Mouse (Mus musculus): Measurements from ENCODE around the gene Resf1. TPM values are rescaled to one million over a fixed set of nuclear protein-coding genes. Genes with fewer than 3 reads are reported as not detected.
A peak's percentile ranks its signal among the peaks of the same experiment; 100 is the strongest.
"Not testable (repeated sequence)": the region's sequence is repeated elsewhere in the genome, so short reads cannot be mapped to it uniquely, and the experiment has no call there.

Resf1 gene
- polyA plus RNA-seq, 1 experiment: 42.8 TPM

- Histone ChIP-seq H3K4me1 (ENCODE audit: control insufficient read depth, insufficient read depth, low read length) (no peaks in the 10 kb centered on the region), H3K27ac (ENCODE audit: insufficient read depth, low read length) (no peak overlapping the region), H3K4me3 (ENCODE audit: insufficient read depth, low read length) (no peak overlapping the region)
- TF ChIP-seq POLR2A (IDR thresholded peaks at IDR 0.05; ENCODE audit: low read depth, low read length) (no peak), CTCF (IDR thresholded peaks at IDR 0.05; ENCODE audit: borderline replicate concordance, insufficient read depth, low read length) (no peak)
These were observed 28.8 kb downstream of the Resf1 start for GRCm38 (mm10) chr6:149337990-149338389.

- Histone ChIP-seq H3K4me3 (ENCODE audit: insufficient read depth, low read length) (no peak overlapping the region), H3K4me1 (ENCODE audit: control insufficient read depth, insufficient read depth, low read length) (no peaks in the 10 kb centered on the region), H3K27ac (ENCODE audit: insufficient read depth, low read length) (no peak overlapping the region)
- no peak for TF ChIP-seq POLR2A (IDR thresholded peaks at IDR 0.05; ENCODE audit: low read depth, low read length)
- no peak for TF ChIP-seq CTCF (IDR thresholded peaks at IDR 0.05; ENCODE audit: borderline replicate concordance, insufficient read depth, low read length)
These were observed 29.4 kb downstream of the Resf1 start for GRCm38 (mm10) chr6:149338622-149339021.

- Histone ChIP-seq H3K4me3 (ENCODE audit: insufficient read depth, low read length) (no peak overlapping the region), H3K4me1 (ENCODE audit: control insufficient read depth, insufficient read depth, low read length) (no peaks in the 10 kb centered on the region), H3K27ac (ENCODE audit: insufficient read depth, low read length) (no peak overlapping the region)
- no peak for TF ChIP-seq CTCF (IDR thresholded peaks at IDR 0.05; ENCODE audit: borderline replicate concordance, insufficient read depth, low read length)
- TF ChIP-seq POLR2A (IDR thresholded peaks at IDR 0.05; ENCODE audit: low read depth, low read length): no peak
These were observed 34.6 kb downstream of the Resf1 start for GRCm38 (mm10) chr6:149343802-149344201.

GRCm38 (mm10) chr6:149344372-149344771, 35.2 kb downstream of the Resf1 start:
- H3K4me3 ChIP-seq (ENCODE audit: insufficient read depth, low read length): no peak overlapping the region
- H3K27ac ChIP-seq (ENCODE audit: insufficient read depth, low read length): no peak overlapping the region
- no peak for TF ChIP-seq CTCF (IDR thresholded peaks at IDR 0.05; ENCODE audit: borderline replicate concordance, insufficient read depth, low read length)
- no peak for TF ChIP-seq POLR2A (IDR thresholded peaks at IDR 0.05; ENCODE audit: low read depth, low read length)
- no peaks in the 10 kb centered on the region for H3K4me1 ChIP-seq (ENCODE audit: control insufficient read depth, insufficient read depth, low read length)

- not testable (repeated sequence) for H3K27ac ChIP-seq (ENCODE audit: insufficient read depth, low read length); H3K4me1 ChIP-seq (ENCODE audit: control insufficient read depth, insufficient read depth, low read length); H3K4me3 ChIP-seq (ENCODE audit: insufficient read depth, low read length)
These were observed 39.0 kb downstream of the Resf1 start for GRCm38 (mm10) chr6:149348211-149348610.

GRCm38 (mm10) chr6:149354826-149355495, 45.7 kb downstream of the Resf1 start:
- Histone ChIP-seq H3K27ac (ENCODE audit: insufficient read depth, low read length) (peak overlapping the region; percentile 34; the same call in 1 of the 2 replicates), H3K4me3 (ENCODE audit: insufficient read depth, low read length) (no peak overlapping the region), H3K4me1 (ENCODE audit: control insufficient read depth, insufficient read depth, low read length) (no peaks in the 10 kb centered on the region)
- TF ChIP-seq POLR2A (IDR thresholded peaks at IDR 0.05; ENCODE audit: low read depth, low read length) (no peak), CTCF (IDR thresholded peaks at IDR 0.05; ENCODE audit: borderline replicate concordance, insufficient read depth, low read length) (no peak)

- H3K4me3 ChIP-seq (ENCODE audit: insufficient read depth, low read length); H3K4me1 ChIP-seq (ENCODE audit: control insufficient read depth, insufficient read depth, low read length): not testable (repeated sequence)
- H3K27ac ChIP-seq (ENCODE audit: insufficient read depth, low read length): peak overlapping the region; percentile 36; the same call in 1 of the 2 replicates
These were observed 46.6 kb downstream of the Resf1 start for GRCm38 (mm10) chr6:149355799-149356198.

- no peak overlapping the region for H3K27ac ChIP-seq (ENCODE audit: insufficient read depth, low read length)
- no peaks in the 10 kb centered on the region for H3K4me1 ChIP-seq (ENCODE audit: control insufficient read depth, insufficient read depth, low read length)
- TF ChIP-seq CTCF (IDR thresholded peaks at IDR 0.05; ENCODE audit: borderline replicate concordance, insufficient read depth, low read length) (no peak), POLR2A (IDR thresholded peaks at IDR 0.05; ENCODE audit: low read depth, low read length) (no peak)
- H3K4me3 ChIP-seq (ENCODE audit: insufficient read depth, low read length): no peak overlapping the region
These were observed 47.9 kb downstream of the Resf1 start for GRCm38 (mm10) chr6:149357155-149357554.

- not testable (repeated sequence) for H3K4me1 ChIP-seq (ENCODE audit: control insufficient read depth, insufficient read depth, low read length); H3K4me3 ChIP-seq (ENCODE audit: insufficient read depth, low read length); H3K27ac ChIP-seq (ENCODE audit: insufficient read depth, low read length)
These were observed 53.3 kb downstream of the Resf1 start for GRCm38 (mm10) chr6:149362533-149362932.

- H3K4me3 ChIP-seq (ENCODE audit: insufficient read depth, low read length); H3K4me1 ChIP-seq (ENCODE audit: control insufficient read depth, insufficient read depth, low read length); H3K27ac ChIP-seq (ENCODE audit: insufficient read depth, low read length): not testable (repeated sequence)
These were observed 56.8 kb downstream of the Resf1 start for GRCm38 (mm10) chr6:149365975-149366374.

GRCm38 (mm10) chr6:149366403-149366802, 57.2 kb downstream of the Resf1 start:
- Histone ChIP-seq H3K4me1 (ENCODE audit: control insufficient read depth, insufficient read depth, low read length) (no peaks in the 10 kb centered on the region), H3K27ac (ENCODE audit: insufficient read depth, low read length) (no peak overlapping the region), H3K4me3 (ENCODE audit: insufficient read depth, low read length) (no peak overlapping the region)
- no peak for TF ChIP-seq CTCF (IDR thresholded peaks at IDR 0.05; ENCODE audit: borderline replicate concordance, insufficient read depth, low read length)
- TF ChIP-seq POLR2A (IDR thresholded peaks at IDR 0.05; ENCODE audit: low read depth, low read length): no peak
